Mouse (Mus musculus): ENCODE results near the gene Capg. TPM values are rescaled to one million over a fixed set of nuclear protein-coding genes. Genes with fewer than 3 reads are reported as not detected.

The Capg gene
- polyA plus RNA-seq (2015; fragmentation: Nextera tagmentation; extraction: Ambion mirVana): 136 and 148 TPM in 2 replicates

- no peaks in the 10 kb centered on the region for H3K4me1 ChIP-seq (ENCODE audit: insufficient read depth, low read depth, low read length)
- 5% methylated on average over 23 of the region's 23 CpGs for WGBS
- TF ChIP-seq EP300 (IDR thresholded peaks at IDR 0.05) (peak; percentile 26; the same call in 1 of the 2 replicates), CTCF (IDR thresholded peaks at IDR 0.05) (no peak)
- peak within 1 kb of the TSS; percentile 54 for H3K4me3 ChIP-seq (ENCODE audit: low read depth, low read length)
- no peaks in the 10 kb centered on the region for H3K27me3 ChIP-seq (replicated peaks; ENCODE audit: insufficient read depth, low read length)
- H3K9me3 ChIP-seq (ENCODE audit: low read length): no peaks in the 10 kb centered on the region
- ATAC-seq: peak; percentile 85
- H3K36me3 ChIP-seq (ENCODE audit: insufficient read depth, low read length): no peaks in the 10 kb centered on the region
- H3K4me2 ChIP-seq (replicated peaks; ENCODE audit: low read depth, low read length): peak within 1 kb of the TSS; percentile 60
- H3K27ac ChIP-seq (ENCODE audit: low read length): peak within 1 kb of the TSS; percentile 92
- H3K9ac ChIP-seq (replicated peaks; ENCODE audit: low read depth): peak within 1 kb of the TSS; percentile 71
- DNase-seq (ENCODE audit: low spot score): peak; percentile 94
Observed at GRCm38 (mm10) chr6:72544283-72544987, at the start of gene Capg. Capg (plus strand) TSS chr6:72544391.

GRCm38 (mm10) chr6:72498950-72499349 is 45.2 kb upstream of the Capg start:
- Histone ChIP-seq H3K27me3 (replicated peaks; ENCODE audit: insufficient read depth, low read length) (no peaks in the 10 kb centered on the region), H3K4me1 (ENCODE audit: insufficient read depth, low read depth, low read length) (no peaks in the 10 kb centered on the region)
- ATAC-seq: no peak

GRCm38 (mm10) chr6:72503309-72503708 is 40.9 kb upstream of the Capg start:
- H3K9me3 ChIP-seq (ENCODE audit: low read length): no peaks in the 10 kb centered on the region
- no peak overlapping the region for H3K9ac ChIP-seq (replicated peaks; ENCODE audit: low read depth)
- H3K36me3 ChIP-seq (ENCODE audit: insufficient read depth, low read length): no peaks in the 10 kb centered on the region
- no peak overlapping the region for H3K4me2 ChIP-seq (replicated peaks; ENCODE audit: low read depth, low read length)
- H3K27me3 ChIP-seq (replicated peaks; ENCODE audit: insufficient read depth, low read length): no peaks in the 10 kb centered on the region
- ATAC-seq: no peak
- H3K4me1 ChIP-seq (ENCODE audit: insufficient read depth, low read depth, low read length): no peaks in the 10 kb centered on the region
- H3K4me3 ChIP-seq (ENCODE audit: low read depth, low read length): no peak overlapping the region
- TF ChIP-seq EP300 (IDR thresholded peaks at IDR 0.05) (no peak), CTCF (IDR thresholded peaks at IDR 0.05) (no peak)
- H3K27ac ChIP-seq (ENCODE audit: low read length): no peak overlapping the region
- no peak for DNase-seq (ENCODE audit: low spot score)

More at GRCm38 (mm10) chr6:72498950-72499349, 45.2 kb upstream of the Capg start:
- H3K27ac ChIP-seq (ENCODE audit: low read length): no peak overlapping the region
- DNase-seq (ENCODE audit: low spot score): no peak
- no peaks in the 10 kb centered on the region for H3K36me3 ChIP-seq (ENCODE audit: insufficient read depth, low read length)
- H3K9ac ChIP-seq (replicated peaks; ENCODE audit: low read depth): no peak overlapping the region
- TF ChIP-seq CTCF (IDR thresholded peaks at IDR 0.05) (no peak), EP300 (IDR thresholded peaks at IDR 0.05) (no peak)
- 51% methylated on average over 5 of the region's 5 CpGs for WGBS
- no peak overlapping the region for H3K4me3 ChIP-seq (ENCODE audit: low read depth, low read length)
- no peaks in the 10 kb centered on the region for H3K9me3 ChIP-seq (ENCODE audit: low read length)
- no peak overlapping the region for H3K4me2 ChIP-seq (replicated peaks; ENCODE audit: low read depth, low read length)

GRCm38 (mm10) chr6:72503939-72504338 is 40.3 kb upstream of the Capg start:
- TF ChIP-seq EP300 (IDR thresholded peaks at IDR 0.05) (peak; percentile 32; the same call in 1 of the 2 replicates), CTCF (IDR thresholded peaks at IDR 0.05) (no peak)
- no peaks in the 10 kb centered on the region for H3K4me1 ChIP-seq (ENCODE audit: insufficient read depth, low read depth, low read length)
- DNase-seq (ENCODE audit: low spot score): peak; percentile 54

GRCm38 (mm10) chr6:72506104-72506503 is 38.1 kb upstream of the Capg start:
- Histone ChIP-seq H3K27ac (ENCODE audit: low read length) (no peak overlapping the region), H3K36me3 (ENCODE audit: insufficient read depth, low read length) (no peaks in the 10 kb centered on the region), H3K4me3 (ENCODE audit: low read depth, low read length) (no peak overlapping the region), H3K9me3 (ENCODE audit: low read length) (no peaks in the 10 kb centered on the region), H3K9ac (replicated peaks; ENCODE audit: low read depth) (no peak overlapping the region), H3K4me1 (ENCODE audit: insufficient read depth, low read depth, low read length) (no peaks in the 10 kb centered on the region), H3K4me2 (replicated peaks; ENCODE audit: low read depth, low read length) (no peak overlapping the region), H3K27me3 (replicated peaks; ENCODE audit: insufficient read depth, low read length) (no peaks in the 10 kb centered on the region)
- DNase-seq (ENCODE audit: low spot score): no peak
- WGBS: 58% methylated on average over 1 of the region's 1 CpGs
- ATAC-seq: no peak
- TF ChIP-seq EP300 (IDR thresholded peaks at IDR 0.05) (no peak), CTCF (IDR thresholded peaks at IDR 0.05) (no peak)

More at GRCm38 (mm10) chr6:72503939-72504338, 40.3 kb upstream of the Capg start:
- Histone ChIP-seq H3K36me3 (ENCODE audit: insufficient read depth, low read length) (no peaks in the 10 kb centered on the region), H3K9me3 (ENCODE audit: low read length) (no peaks in the 10 kb centered on the region), H3K27ac (ENCODE audit: low read length) (no peak overlapping the region), H3K9ac (replicated peaks; ENCODE audit: low read depth) (no peak overlapping the region), H3K4me3 (ENCODE audit: low read depth, low read length) (no peak overlapping the region), H3K4me2 (replicated peaks; ENCODE audit: low read depth, low read length) (no peak overlapping the region), H3K27me3 (replicated peaks; ENCODE audit: insufficient read depth, low read length) (no peaks in the 10 kb centered on the region)
- ATAC-seq: 0 out of 2 replicates have a peak, but pooled peaks have one; percentile 31
- 77% methylated on average over 2 of the region's 2 CpGs for WGBS

GRCm38 (mm10) chr6:72508596-72508995 is 35.6 kb upstream of the Capg start:
- Histone ChIP-seq H3K4me3 (ENCODE audit: low read depth, low read length) (no peak overlapping the region), H3K4me1 (ENCODE audit: insufficient read depth, low read depth, low read length) (no peaks in the 10 kb centered on the region), H3K36me3 (ENCODE audit: insufficient read depth, low read length) (no peaks in the 10 kb centered on the region), H3K9ac (replicated peaks; ENCODE audit: low read depth) (no peak overlapping the region), H3K27me3 (replicated peaks; ENCODE audit: insufficient read depth, low read length) (no peaks in the 10 kb centered on the region), H3K9me3 (ENCODE audit: low read length) (no peaks in the 10 kb centered on the region), H3K27ac (ENCODE audit: low read length) (no peak overlapping the region), H3K4me2 (replicated peaks; ENCODE audit: low read depth, low read length) (no peak overlapping the region)
- DNase-seq (ENCODE audit: low spot score): no peak
- no peak for TF ChIP-seq EP300 (IDR thresholded peaks at IDR 0.05)
- no peak for ATAC-seq
- 84% methylated on average over 4 of the region's 4 CpGs for WGBS
